Mouse (Mus musculus): Measurements from ENCODE around the gene Cenpj. TPM values are rescaled to one million over a fixed set of nuclear protein-coding genes. Genes with fewer than 3 reads are reported as not detected.

Cenpj gene
- total RNA-seq, 4 experiments from 2014 or later = 2.1 to 3.7 (median 3.2) TPM

DNA sequence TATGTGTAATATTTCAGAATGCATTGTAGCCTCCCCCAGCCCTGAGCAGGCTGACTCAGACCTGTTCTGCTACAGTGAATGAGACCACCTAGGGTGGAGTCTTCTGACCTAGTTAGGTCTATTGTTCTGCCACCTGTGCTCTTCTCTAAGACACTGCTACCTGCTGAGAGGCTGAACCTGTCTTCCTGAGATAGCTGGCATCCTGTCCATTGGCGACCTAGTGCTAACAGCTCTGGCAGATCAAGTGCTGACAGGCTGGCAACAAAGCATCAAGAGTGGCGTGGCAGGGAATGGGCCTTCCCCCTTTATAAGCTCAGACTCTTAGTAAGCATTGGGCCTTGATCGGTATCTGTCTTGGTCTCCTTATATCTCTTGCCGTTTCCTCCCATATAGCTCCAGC is 24.3 kb downstream of the Cenpj start:
- DNase-seq (ENCODE audit: low spot score in 2 of 2) = no peak

DNA sequence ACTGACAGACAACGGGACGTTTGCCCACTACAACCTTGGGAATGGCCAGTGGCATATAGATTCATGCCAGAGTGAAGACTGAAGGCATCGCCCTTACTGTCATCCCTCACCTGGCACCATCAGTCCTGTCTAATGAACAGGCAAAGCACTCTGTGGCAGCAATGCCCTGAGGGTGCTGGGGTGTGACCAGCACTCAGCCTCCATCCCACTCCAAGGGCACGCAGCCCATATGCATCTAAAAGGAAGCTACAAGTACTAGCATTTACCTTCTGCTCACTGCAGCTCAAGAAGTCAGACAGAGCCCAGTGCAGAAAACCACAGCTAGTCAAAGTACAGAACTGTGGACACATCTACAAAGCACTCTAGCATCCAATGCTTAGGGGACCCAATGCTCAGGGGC is 29.7 kb downstream of the Cenpj start:
- no peak for DNase-seq (ENCODE audit: low spot score in 2 of 2)

DNA sequence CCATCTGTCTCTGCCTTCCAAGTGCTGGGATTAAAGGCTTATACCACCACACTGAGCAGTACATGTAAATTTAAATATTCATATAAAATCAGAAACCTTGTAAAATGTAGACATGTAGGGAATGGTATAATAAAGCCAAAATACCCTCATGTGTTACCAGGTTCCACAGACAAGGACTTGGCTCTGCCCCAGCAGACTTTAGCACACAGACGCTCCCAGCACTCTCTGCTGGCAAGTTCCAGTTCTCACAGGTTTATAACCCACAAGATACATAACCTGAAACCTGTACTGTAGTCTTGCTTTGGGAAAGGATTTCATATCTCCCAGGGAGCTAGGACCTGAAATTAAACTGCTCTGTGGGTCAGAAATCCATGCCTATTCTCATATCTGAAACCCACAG is 30.3 kb downstream of the Cenpj start:
- DNase-seq (ENCODE audit: low spot score in 2 of 2) = no peak

DNA sequence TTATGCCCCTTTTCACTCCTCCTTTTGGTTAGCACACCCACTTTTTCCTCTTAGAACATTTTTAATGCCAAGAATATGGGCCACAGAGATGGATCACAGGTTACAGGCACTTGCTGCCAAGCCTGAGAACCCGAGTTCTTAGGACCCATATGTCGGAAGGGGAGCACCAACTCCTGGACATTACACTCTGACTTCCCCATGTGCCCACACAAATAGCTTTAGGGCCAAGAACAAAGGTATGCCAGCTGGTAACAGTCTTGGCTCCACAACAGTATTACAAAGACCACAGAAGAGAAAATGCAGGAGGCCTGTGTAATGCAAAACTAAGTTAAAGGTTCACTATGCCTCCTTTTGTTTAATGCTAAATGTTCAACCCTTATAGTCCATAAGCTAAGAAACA is 44.4 kb downstream of the Cenpj start:
- no peak for DNase-seq (ENCODE audit: low spot score in 2 of 2)

DNA sequence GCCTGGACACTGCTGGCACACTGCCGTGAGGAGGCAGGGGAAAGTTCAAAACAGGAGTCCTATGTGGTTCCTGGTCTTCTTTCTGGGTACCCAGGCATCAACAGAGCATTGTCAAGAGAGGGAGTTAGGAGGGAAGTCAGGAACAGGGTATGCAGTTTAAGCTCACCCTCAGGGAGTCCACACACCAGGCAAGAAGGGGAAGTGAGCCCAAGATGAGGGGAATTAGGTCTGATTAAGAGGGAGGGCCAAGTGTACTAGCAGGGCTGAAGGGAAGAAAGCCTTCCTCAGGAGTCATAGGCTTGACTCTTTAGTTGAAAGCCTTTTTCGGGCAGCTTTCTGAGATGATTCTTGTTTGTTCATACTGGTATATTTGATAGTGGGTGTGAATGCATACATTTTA is 60.5 kb downstream of the Cenpj start:
- DNase-seq (ENCODE audit: low spot score in 2 of 2) = no peak

DNA sequence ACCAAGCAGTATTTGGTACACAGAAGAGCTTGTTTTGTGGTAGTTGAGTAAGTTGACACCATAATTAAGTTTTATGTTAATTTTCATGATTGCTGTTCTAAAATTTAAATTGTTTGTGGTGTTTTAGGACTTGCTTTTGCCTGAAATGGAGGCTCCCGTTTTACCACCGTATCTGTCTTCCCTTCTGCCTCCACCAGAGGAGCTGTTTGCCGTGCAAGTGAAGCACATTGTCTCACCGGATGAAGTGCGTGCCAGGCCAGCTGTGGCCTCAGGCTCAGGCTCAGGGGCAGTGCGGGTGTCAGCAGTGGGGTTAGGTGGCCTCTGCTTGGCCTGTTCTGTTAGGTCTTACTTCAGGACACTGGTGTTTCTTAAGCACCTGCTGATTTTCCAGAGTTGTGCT is 63.1 kb downstream of the Cenpj start:
- no peak for DNase-seq (ENCODE audit: low spot score in 2 of 2)

DNA sequence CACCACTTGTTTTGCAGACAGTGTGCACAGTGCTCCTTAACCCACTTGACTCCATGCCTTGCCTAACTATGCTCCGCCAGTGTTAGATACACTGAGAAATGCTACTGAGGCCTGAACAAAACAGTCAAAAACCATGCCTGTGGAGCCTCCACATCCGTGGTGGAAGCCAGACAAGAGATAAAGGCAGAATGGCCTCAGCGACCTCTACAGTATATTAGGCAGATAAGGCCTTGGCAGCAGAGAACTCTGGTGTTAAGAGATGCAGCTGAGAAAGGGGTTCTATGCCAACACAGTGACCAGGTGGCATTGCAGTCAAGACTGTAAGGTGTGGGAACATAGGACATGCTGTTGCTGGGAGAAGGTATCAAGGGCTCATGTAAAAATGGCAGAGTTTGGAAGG is 68.5 kb downstream of the Cenpj start:
- no peak for DNase-seq (ENCODE audit: low spot score in 2 of 2)

DNA sequence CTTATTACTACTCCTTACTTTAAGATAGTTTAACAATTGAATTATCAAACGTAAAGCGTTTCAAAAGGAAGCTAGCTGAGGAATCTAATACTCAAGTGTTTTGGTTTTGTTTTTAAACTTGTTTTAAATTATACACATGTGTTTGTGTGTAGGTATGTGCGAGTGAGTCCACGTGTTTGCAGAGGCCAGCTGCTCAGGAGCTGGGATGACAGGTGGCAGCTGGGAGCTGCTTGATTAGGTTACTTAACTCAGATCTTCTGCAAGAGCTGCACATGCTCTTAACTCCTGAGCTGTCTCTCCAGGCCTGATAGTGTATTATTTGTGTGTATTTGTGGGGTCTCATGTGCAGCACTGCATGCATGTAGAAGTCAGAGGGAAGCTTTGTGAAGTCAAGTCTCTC is 72.8 kb downstream of the Cenpj start:
- DNase-seq (ENCODE audit: low spot score in 2 of 2) = no peak

DNA sequence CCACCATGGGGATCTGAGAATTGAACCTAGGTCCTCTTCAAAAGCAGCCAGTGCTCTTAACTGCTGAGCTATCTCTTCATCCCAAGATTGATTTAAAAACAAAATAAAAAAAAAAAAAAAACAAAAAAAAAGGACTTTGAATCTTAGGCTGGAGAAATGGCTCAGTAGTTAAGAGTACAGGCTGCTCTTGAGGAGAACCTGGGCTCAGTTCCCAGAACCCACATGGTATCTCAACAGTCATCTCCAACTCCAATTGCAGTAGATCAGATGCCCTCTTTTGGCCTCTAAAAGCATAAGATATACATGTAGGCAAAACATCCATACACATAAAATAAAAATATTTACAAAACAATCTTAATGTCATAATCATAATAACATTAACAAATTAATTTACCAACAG is 85.4 kb downstream of the Cenpj start:
- no peak for DNase-seq (ENCODE audit: low spot score in 2 of 2)

Other genes starting within 250 kb of the Cenpj start
- under 1 TPM in 2 of 4 experiments, not detected in 2; 0.30 to 0.57 TPM for gene Atp12a, start 210.4 kb downstream of the Cenpj start, total RNA-seq (2022)
- 1 to 10 TPM in 3 of 4 experiments, under 1 TPM in 1; 0.94 to 1.9 (median 1.9) TPM for gene Rnf17, start 172.8 kb downstream of the Cenpj start, total RNA-seq (2022)
- gene Parp4, start 194 bp upstream of the Cenpj start, total RNA-seq (2022) = 1 to 10 TPM; 7.1 to 8.6 (median 7.6) TPM
- gene Mphosph8, start 92.8 kb upstream of the Cenpj start, total RNA-seq (2022) = 10 to 100 TPM; 56.0 to 67.1 (median 62.4) TPM
- 10 to 100 TPM; 64.0 to 76.1 (median 71.0) TPM for gene Pspc1, start 202.9 kb upstream of the Cenpj start, total RNA-seq (2022)
- 10 to 100 TPM; 28.0 to 32.6 (median 30.6) TPM for gene Zmym5, start 236.3 kb upstream of the Cenpj start, total RNA-seq (2022)